Mouse (Mus musculus): ENCODE data around the gene Ces2c. TPM values are rescaled to one million over a fixed set of nuclear protein-coding genes. Genes with fewer than 3 reads are reported as not detected.
"Not testable (repeated sequence)": the region's sequence is repeated elsewhere in the genome, so short reads cannot be mapped to it uniquely, and the experiment has no call there.

Ces2c gene
- 1 to 10 TPM in 1 of 2 experiments, under 1 TPM in 1; 0.20 to 1.3 TPM for total RNA-seq (2021)
- long read RNA-seq, experiment 1, partial matches to known transcripts, result 1 of 4 reads
- long read RNA-seq, experiment 1, other reads (novel, unspliced or antisense), result 0 of 4 reads
- long read RNA-seq, experiment 2, result 0 reads

DNA sequence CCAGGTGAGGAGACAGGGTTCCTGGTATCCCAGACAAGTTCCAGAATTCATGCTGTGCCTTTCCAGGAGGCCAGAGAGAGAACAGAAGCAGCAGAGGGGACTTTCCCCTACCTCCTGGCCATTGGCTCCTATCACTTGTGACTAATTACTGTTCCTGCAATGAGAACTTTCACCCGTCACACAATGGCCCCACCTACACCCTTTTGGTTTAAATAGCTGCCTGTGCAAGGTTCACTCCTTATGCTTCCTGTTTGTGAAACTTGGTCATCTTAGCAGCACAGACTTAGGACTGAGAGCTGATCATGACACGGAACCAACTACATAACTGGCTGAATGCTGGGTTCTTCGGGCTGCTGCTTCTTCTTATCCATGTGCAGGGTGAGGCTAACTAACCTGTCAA is at the start of gene Ces2c:
TSS of gene Ces2c (plus strand) at position 238 of the 400 bp plus-strand sequence.
- intact Hi-C loops (cut with DNase I), result no loop called here
- no peak for DNase-seq

GRCm38 (mm10) chr8:104799385-104799784 is 47.5 kb upstream of the Ces2c start:
- DNase-seq, result no peak
- intact Hi-C loops (cut with DNase I), result no loop called here

GRCm38 (mm10) chr8:104806127-104806526 is 40.7 kb upstream of the Ces2c start:
- intact Hi-C loops (cut with DNase I), result loop anchor here (10.0 kb wide), 1 partner anchor 141 kb away; no protein-coding TSS in a partner anchor
- DNase-seq, result no peak

DNA sequence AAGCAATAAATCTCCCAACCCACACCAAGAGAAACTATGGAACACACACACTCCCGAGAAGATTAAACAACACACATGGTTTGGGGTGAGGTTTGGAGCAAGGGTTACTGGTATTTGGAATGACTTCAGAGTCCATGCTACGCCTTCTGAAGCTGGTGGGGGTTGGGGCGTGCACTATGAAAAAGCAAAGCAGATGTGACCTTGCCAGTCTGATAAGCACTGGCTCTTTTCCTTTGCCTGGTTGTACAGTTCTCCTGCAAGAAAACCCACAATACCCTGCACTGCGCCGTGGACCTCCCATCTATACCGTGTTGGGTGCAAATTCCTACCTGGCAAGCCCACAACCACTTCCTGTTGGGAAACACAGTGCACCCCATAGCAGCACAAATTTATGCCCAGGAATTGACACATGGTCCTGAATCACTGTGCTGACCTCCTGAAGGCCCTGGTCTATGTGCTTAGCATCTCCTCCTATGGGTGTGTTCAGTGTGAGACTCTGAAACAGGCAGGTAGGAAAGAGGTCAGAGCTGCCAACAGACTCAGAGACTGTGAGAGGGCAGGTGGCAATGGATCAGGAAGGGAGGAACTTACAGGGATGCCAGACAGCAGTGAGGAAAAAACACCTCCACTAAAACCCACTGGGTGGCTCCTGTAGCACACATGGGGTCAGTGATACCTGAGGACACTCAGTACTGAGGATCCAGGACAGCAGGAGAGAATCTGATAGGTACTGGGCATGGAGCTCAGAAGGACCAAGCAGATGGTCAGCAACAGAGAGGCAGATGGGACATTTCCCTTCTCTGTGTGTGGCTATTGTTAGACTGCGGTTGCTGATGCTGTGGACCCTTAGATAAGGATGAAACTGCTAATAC is 38.1 kb upstream of the Ces2c start:
- DNase-seq, result no peak
- intact Hi-C loops (cut with DNase I), result loop anchor here (10.0 kb wide), 1 partner anchor 144 kb away; no protein-coding TSS in a partner anchor

- intact Hi-C loops (cut with DNase I), result loop anchor here (10.0 kb wide), 1 partner anchor 145 kb away; no protein-coding TSS in a partner anchor
Observed at GRCm38 (mm10) chr8:104809436-104809835, 37.4 kb upstream of the Ces2c start.

DNA sequence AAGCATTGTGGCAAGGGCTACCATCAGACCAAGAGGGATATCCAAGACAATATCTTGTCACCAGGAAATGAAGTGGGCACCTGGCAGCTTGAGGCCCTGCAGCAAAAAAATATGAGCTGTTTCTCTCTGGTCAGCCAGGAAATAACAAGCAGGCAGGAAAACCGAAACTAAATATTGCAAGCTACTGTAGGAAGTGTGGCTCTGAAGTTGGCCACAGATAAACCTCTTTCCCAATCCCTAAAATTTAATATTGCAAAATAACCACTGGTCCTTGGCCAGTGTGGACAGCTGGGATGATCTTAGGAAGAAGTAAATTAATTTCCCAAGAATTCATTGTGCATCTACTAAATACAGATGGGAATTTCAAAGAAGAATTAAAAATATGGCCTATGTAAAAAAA is 20.0 kb upstream of the Ces2c start:
- no peak for DNase-seq
- intact Hi-C loops (cut with DNase I), result no loop called here

More at GRCm38 (mm10) chr8:104809436-104809835, 37.4 kb upstream of the Ces2c start:
- DNase-seq, result no peak

GRCm38 (mm10) chr8:104828221-104828620 is 18.6 kb upstream of the Ces2c start:
- intact Hi-C loops (cut with DNase I), result no loop called here
- no peak for DNase-seq

- DNase-seq, result no peak
- intact Hi-C loops (cut with DNase I), result no loop called here
Observed at GRCm38 (mm10) chr8:104831440-104831839, 15.4 kb upstream of the Ces2c start, which contains the start of gene Ces2b. Ces2b (plus strand) TSS chr8:104831572.

GRCm38 (mm10) chr8:104841360-104842078 is 5.3 kb upstream of the Ces2c start:
- intact Hi-C loops (cut with DNase I), result no loop called here
- DNase-seq, result no peak

GRCm38 (mm10) chr8:104847741-104848462 is 1.0 kb downstream of the Ces2c start:
- intact Hi-C loops (cut with DNase I), result no loop called here
- DNase-seq, result no peak

- DNase-seq, result not testable (repeated sequence)
Observed at GRCm38 (mm10) chr8:104866844-104867531, 20.1 kb downstream of the Ces2c start.

GRCm38 (mm10) chr8:104868876-104869275 is 22.0 kb downstream of the Ces2c start:
- DNase-seq; intact Hi-C loops (cut with DNase I): not testable (repeated sequence)

More at GRCm38 (mm10) chr8:104866844-104867531, 20.1 kb downstream of the Ces2c start:
- intact Hi-C loops (cut with DNase I), result not testable (repeated sequence)

GRCm38 (mm10) chr8:104886223-104886926 is 39.5 kb downstream of the Ces2c start:
- intact Hi-C loops (cut with DNase I); DNase-seq: not testable (repeated sequence)

GRCm38 (mm10) chr8:104901746-104902145 is 54.9 kb downstream of the Ces2c start:
- intact Hi-C loops (cut with DNase I), result loop anchor here (5.0 kb wide), 1 partner anchor 114 kb away; no protein-coding TSS in a partner anchor
- no peak for DNase-seq

Other genes with a start within 250 kb of the Ces2c start
- not detected for gene Cdh16, start 222.7 kb upstream of the Ces2c start, total RNA-seq (2021)
- 1 to 10 TPM; 2.2 to 2.9 TPM for gene Rrad, start 215.7 kb upstream of the Ces2c start, total RNA-seq (2021)
- 10 to 100 TPM; 29.1 to 29.4 TPM for gene Ciao2b, start 205.1 kb upstream of the Ces2c start, total RNA-seq (2021)
- not detected for gene Ces2a, start 113.1 kb upstream of the Ces2c start, total RNA-seq (2021)
- gene Ces2b, start 15.5 kb upstream of the Ces2c start, total RNA-seq (2021), result under 1 TPM; 0.15 to 0.17 TPM
- not detected for gene Ces2e, start 79.2 kb downstream of the Ces2c start, total RNA-seq (2021)
- under 1 TPM in 1 of 2 experiments, not detected in 1; 0.10 TPM for gene Ces2f, start 100.3 kb downstream of the Ces2c start, total RNA-seq (2021)
- under 1 TPM; 0.39 to 0.43 TPM for gene Ces2g, start 114.7 kb downstream of the Ces2c start, total RNA-seq (2021)
- not detected for gene Ces2h, start 153.8 kb downstream of the Ces2c start, total RNA-seq (2021)
- gene Ces3a, start 201.5 kb downstream of the Ces2c start, total RNA-seq (2021), result under 1 TPM in 1 of 2 experiments, not detected in 1; 0.38 TPM
- gene Ces3b, start 236.7 kb downstream of the Ces2c start, total RNA-seq (2021), result not detected